Mouse (Mus musculus) E14TG2a.4 (cell line): ENCODE data around the gene Itga6.
A peak's percentile ranks its signal among the peaks of the same experiment; 100 is the strongest.

Experiments used
- H3K27me3 ChIP-seq: 2 replicates; pipeline ENCODE4 v1.6.1; 2014; ENCODE audit warnings: low read length, control low read depth; ENCODE audit not compliant: insufficient read depth
- H3K36me3 ChIP-seq: 2 replicates; pipeline ENCODE4 v1.6.1; 2014; ENCODE audit warnings: low read length, control low read depth; ENCODE audit not compliant: insufficient read depth
- H3K4me1 ChIP-seq: replicated peaks from 2 replicates; pipeline ENCODE4 v1.6.1; 2014; ENCODE audit warnings: low read depth, low read length, control low read depth
- H3K4me3 ChIP-seq: replicated peaks from 2 replicates; pipeline ENCODE4 v1.5.1; 2014; ENCODE audit warnings: mild to moderate bottlenecking, low read length
- H3K9me3 ChIP-seq: 2 replicates; pipeline ENCODE4 v1.6.1; 2014; ENCODE audit warnings: low read length, control low read depth
- CTCF ChIP-seq: conservative IDR thresholded peaks from 2 replicates; pipeline ENCODE4 v1.5.1; 2014; ENCODE audit warnings: low read length
- NANOG ChIP-seq: IDR thresholded peaks from 2 replicates; pipeline ENCODE4 v1.6.1; 2014; ENCODE audit warnings: borderline replicate concordance, low read length, mixed read lengths
- POU5F1 ChIP-seq: IDR thresholded peaks from 2 replicates; pipeline ENCODE4 v1.6.1; 2014; ENCODE audit warnings: low read length, borderline replicate concordance

Gene Itga6

DNA sequence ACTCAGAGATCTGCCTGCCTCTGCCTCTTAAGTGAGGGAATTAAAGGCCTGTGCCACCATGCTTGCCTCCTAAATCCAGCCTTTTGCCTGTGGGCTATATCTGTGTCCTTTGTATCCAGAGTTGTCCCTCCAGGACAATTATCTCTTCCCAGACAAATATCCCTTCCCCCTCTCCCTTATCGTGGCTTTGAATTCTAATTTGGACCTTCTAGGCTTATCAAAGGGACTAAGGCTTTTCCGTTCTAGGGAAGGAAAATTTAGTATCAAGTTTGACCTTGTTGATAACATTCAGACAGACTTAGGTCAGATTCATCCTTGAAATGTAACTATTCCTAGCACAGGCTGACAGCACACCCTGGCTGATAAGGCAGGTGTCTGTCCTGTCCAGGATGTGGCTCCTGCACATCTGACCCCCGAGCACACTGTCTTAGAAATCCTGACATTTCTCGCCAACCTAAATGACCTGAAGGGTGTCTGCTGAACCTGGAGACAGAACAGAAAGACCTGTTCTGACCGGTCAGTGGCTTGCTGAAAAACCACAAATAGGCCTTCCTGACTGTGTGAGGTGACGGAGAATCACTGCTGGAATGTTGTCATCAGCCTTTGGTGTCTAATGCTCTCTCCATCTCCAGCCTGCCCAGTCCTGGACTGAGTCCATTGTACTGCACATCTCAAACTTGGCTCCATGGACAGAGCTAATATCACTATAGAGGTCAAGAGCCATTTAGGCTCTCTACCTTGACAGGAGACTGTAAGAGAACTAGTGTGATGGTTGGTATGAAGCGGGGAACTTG lies 18.3 kb upstream of the Itga6 start:
- H3K4me1 ChIP-seq: peaks cover 62% of the 10 kb centered on the region
- no peak for TF ChIP-seq NANOG
- TF ChIP-seq POU5F1: no peak
- TF ChIP-seq CTCF: no peak

DNA sequence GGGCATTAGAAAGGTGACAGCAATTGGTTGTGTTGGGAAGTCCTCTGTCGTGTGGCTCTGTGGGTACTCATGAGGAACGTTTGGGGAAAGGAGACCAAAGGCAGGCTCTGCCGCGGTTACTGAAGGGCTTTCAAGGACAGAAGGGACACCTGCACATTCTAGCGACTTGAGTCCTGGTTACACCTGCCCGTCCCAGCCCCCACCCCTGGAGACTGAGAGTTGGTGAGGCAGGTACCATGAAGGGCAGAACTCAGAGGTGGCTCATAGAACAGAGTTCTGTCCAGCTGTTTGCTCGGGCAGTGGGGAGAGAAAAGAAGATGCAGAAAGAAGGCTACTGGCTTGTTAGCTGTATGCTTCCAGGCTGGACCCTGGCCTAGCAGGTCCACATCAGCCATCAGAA lies 17.1 kb upstream of the Itga6 start:
- Histone ChIP-seq H3K4me1 (peaks cover 66% of the 10 kb centered on the region), H3K9me3 (no peaks in the 10 kb centered on the region), H3K4me3 (no peak overlapping the region), H3K36me3 (0 out of 2 replicates have a peak, but pooled peaks cover 3% of the 10 kb centered on the region), H3K27me3 (no peaks in the 10 kb centered on the region)
- no peak for TF ChIP-seq POU5F1
- TF ChIP-seq NANOG: no peak
- no peak for TF ChIP-seq CTCF

More for the DNA sequence above, 18.3 kb upstream of the Itga6 start:
- Histone ChIP-seq H3K27me3 (no peaks in the 10 kb centered on the region), H3K4me3 (no peak overlapping the region), H3K36me3 (peaks cover 7% of the 10 kb centered on the region; the same call in 1 of the 2 replicates), H3K9me3 (no peaks in the 10 kb centered on the region)

DNA sequence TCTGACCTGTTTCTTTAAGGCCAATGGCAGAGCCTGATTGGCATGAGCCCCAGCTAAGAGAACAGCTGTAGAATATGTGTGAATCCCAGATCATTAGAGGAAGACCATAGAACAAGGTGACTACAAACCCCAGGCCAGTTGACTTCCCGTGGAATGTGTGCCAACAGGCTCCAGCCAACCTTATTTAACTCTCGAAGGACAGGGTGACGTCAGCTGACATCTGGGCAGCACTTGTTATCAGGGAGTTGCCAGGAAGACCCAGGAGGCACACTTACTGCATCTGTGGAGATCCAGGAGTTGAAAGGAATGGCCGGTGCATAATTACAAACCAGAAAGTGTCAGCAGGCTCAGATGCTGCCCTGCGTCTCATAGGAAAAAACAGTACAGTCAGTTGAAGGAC lies 16.6 kb upstream of the Itga6 start:
- Histone ChIP-seq H3K4me1 (peaks cover 66% of the 10 kb centered on the region), H3K36me3 (no peaks in the 10 kb centered on the region), H3K4me3 (no peak overlapping the region), H3K9me3 (no peaks in the 10 kb centered on the region), H3K27me3 (no peaks in the 10 kb centered on the region)
- TF ChIP-seq NANOG (no peak), POU5F1 (no peak), CTCF (no peak)

DNA sequence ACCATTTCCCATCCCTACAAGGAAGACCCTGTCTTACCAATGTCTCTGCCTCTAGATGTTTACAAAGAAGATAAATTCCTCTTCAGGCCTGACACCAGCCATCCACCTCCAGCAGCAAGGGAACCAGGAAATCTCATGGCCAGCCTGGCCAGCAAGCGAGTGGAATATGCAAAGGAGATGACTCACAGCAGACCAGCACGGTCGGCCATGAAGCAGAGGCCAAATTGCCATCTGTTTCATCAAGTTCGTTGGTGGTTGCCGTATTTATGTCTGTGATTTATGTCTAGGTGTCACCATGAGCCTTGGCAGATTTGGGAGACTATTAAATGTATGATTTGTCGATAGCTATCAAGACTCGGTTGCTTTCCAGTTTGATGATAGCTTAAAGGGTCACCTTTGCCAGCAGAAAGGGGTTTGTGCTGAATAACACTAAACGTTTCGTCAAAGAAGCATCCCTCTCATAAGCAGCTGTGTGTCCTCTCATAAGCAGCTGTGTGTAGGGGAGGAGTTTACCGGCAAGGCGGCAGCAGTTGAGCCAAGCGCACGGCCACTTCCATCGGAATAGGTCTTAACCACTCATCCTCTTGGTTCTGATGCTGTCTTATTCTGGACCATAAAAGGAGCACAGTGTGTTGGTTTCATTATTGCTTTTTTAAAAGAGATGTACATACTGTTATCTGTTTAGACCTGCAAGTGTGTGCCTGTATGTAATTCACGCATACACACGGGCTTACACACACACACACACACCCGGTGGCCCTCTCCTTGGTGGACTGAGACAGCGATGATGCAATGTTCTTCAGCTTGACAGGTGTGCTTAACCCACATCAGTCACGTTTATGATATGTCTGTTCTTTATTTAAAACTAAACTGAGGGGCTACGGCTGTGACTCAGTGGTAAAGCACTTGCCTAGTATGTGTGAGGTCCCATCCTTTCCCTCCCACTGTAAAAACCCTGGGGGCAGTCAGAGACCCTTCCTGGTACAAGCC lies 14.5 kb upstream of the Itga6 start:
- Histone ChIP-seq H3K4me1 (peaks cover 64% of the 10 kb centered on the region), H3K9me3 (no peaks in the 10 kb centered on the region), H3K4me3 (no peak overlapping the region), H3K27me3 (no peaks in the 10 kb centered on the region), H3K36me3 (no peaks in the 10 kb centered on the region)
- TF ChIP-seq NANOG (no peak), POU5F1 (no peak), CTCF (no peak)

DNA sequence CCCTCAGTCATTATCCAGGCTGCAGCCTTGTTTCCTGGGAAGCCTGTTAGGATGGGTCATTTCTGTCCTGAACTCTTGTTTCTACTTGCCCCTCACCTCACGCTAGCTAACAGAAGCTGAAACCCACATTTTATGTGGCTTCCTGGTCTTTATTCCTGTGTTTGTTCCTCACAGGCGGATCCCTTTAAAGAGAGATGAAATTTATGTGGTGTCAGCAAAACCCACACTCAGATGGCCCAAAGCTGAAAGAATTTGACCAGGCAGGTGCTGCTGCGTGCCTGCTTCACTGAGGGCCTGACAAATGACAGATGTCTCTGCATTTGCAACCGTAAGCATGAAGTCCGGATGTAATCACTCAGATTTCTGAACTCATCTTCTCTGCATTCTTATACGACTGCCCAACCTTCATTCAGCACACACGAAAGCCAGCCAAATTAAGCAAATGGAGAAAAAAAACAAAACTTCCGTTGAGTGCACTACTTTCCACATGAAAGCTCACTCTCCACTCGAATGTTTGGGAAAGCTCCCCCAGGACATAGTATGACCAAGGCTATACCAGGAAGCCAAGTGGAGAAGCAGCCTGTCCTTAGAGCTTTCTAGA lies 10.5 kb upstream of the Itga6 start:
- H3K27me3 ChIP-seq: no peaks in the 10 kb centered on the region
- no peak overlapping the region for H3K4me3 ChIP-seq
- H3K4me1 ChIP-seq: peaks cover 72% of the 10 kb centered on the region
- TF ChIP-seq POU5F1 (no peak), NANOG (no peak), CTCF (no peak)
- no peaks in the 10 kb centered on the region for H3K9me3 ChIP-seq
- H3K36me3 ChIP-seq: no peaks in the 10 kb centered on the region

DNA sequence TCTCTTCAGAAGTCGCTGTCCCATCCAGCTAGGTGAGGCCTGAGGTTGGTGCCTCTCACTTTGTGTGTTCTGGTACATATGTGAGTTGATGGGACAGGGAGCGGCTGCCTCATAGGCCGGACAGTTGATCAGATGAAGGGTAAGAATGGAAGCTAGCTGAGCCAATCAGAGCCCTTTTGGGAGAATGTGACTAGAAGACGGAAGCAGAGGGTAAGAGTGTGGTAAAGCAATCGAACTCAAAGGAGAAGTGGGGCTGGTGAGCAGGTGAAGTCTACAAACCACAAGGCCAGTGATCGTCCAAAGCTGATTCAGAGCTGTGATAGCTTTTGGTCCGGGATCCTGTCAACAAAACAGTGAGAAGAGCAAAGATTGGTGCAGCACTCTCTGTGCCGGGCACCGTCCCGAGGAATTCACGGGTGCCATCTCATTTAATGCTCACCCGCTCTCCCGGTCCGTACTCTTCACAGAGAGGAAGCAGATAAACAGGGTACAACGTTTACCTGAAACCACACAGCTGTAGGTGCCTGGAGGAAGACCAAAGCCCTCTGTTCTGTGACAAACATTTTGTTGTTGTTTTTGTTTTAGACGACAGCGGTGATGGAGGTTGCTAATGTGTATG lies 9.8 kb upstream of the Itga6 start:
- Histone ChIP-seq H3K27me3 (no peaks in the 10 kb centered on the region), H3K36me3 (no peaks in the 10 kb centered on the region), H3K9me3 (no peaks in the 10 kb centered on the region), H3K4me3 (no peak overlapping the region), H3K4me1 (peaks cover 71% of the 10 kb centered on the region)
- TF ChIP-seq POU5F1 (no peak), CTCF (no peak), NANOG (no peak)

DNA sequence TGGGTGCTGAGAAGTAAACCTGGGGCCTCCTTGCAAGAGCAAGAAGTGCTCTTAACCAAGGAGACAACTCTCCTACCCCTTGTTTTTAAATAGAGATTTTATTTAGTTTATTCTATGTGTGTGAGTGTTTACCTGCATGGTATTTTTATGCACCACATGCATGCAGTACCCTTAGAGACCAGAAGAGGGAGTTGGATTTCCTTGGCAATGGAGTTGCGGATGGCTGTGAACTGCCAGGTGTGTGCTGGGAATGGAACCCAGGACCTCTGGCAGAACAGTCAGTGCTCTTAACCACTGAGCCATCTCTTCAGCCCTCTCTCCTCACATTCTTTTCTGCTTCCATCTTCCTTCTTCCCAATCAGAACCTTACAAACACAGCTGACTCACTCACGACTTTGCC lies 9.2 kb upstream of the Itga6 start:
- H3K36me3 ChIP-seq: peaks cover 4% of the 10 kb centered on the region; the same call in 1 of the 2 replicates
- H3K4me3 ChIP-seq: no peak overlapping the region
- peaks cover 67% of the 10 kb centered on the region for H3K4me1 ChIP-seq
- no peaks in the 10 kb centered on the region for H3K27me3 ChIP-seq
- H3K9me3 ChIP-seq: no peaks in the 10 kb centered on the region
- TF ChIP-seq CTCF (peak; percentile 74), NANOG (no peak)
